Mouse (Mus musculus) kidney, adult 18-20 months (tissue): Measurements from ENCODE around the gene Unc45b.
"Not testable (repeated sequence)": the region's sequence is repeated elsewhere in the genome, so short reads cannot be mapped to it uniquely, and the experiment has no call there.

Experiments
- DNase-seq: peaks from one replicate; pipeline ENCODE4 v3.0.0; 2021

Unc45b gene

GRCm38 (mm10) chr11:82950736-82951481 is 40.6 kb downstream of the Unc45b start, which contains the start of gene Slfn5:
Slfn5 (plus strand) TSS chr11:82951349.
- DNase-seq = peak; percentile 60

- peak; percentile 70 for DNase-seq
Observed at GRCm38 (mm10) chr11:82951865-82952611, 41.7 kb downstream of the Unc45b start.

GRCm38 (mm10) chr11:82952612-82953542 is 42.5 kb downstream of the Unc45b start:
- DNase-seq = peak; percentile 29

GRCm38 (mm10) chr11:82954631-82955030 is 44.3 kb downstream of the Unc45b start:
- DNase-seq = no peak

- DNase-seq = no peak
Observed at GRCm38 (mm10) chr11:82956925-82957324, 46.6 kb downstream of the Unc45b start.

- no peak for DNase-seq
Observed at GRCm38 (mm10) chr11:82959613-82960012, 49.3 kb downstream of the Unc45b start.

- DNase-seq = no peak
Observed at GRCm38 (mm10) chr11:82961743-82962142, 51.4 kb downstream of the Unc45b start.

GRCm38 (mm10) chr11:82962215-82962614 is 51.9 kb downstream of the Unc45b start:
- DNase-seq = no peak

GRCm38 (mm10) chr11:82970712-82971589 is 60.6 kb downstream of the Unc45b start:
- no peak for DNase-seq

GRCm38 (mm10) chr11:82971590-82971974 is 61.2 kb downstream of the Unc45b start:
- no peak for DNase-seq

- DNase-seq = peak; percentile 23
Observed at GRCm38 (mm10) chr11:82973916-82974315, 63.6 kb downstream of the Unc45b start.

- not testable (repeated sequence) for DNase-seq
Observed at GRCm38 (mm10) chr11:82982409-82982808, 72.1 kb downstream of the Unc45b start.

GRCm38 (mm10) chr11:82983193-82983592 is 72.8 kb downstream of the Unc45b start:
- no peak for DNase-seq

- DNase-seq = no peak
Observed at GRCm38 (mm10) chr11:82987621-82988020, 77.3 kb downstream of the Unc45b start.

GRCm38 (mm10) chr11:82989357-82989756 is 79.0 kb downstream of the Unc45b start:
- no peak for DNase-seq

GRCm38 (mm10) chr11:82990612-82991385 is 80.4 kb downstream of the Unc45b start:
- peak; percentile 19 for DNase-seq

- DNase-seq = peak; percentile 46
Observed at GRCm38 (mm10) chr11:82991469-82992166, 81.3 kb downstream of the Unc45b start, which contains the start of gene Slfn9. Slfn9 (minus strand) TSS chr11:82991830.
